8 mouse cellular contexts compared by ENCODE assay signal in genomic region chr15:25364160-25364818, GRCm38 (mm10). TPM values are rescaled to one million over a fixed set of nuclear protein-coding genes. Genes with fewer than 3 reads are reported as not detected.
DNase-seq lines count a peak whose midpoint lies in the region; ATAC-seq and TF ChIP-seq lines count a peak whose summit lies in the region.

No protein-coding gene starts in this region.

- no peaks in the 10 kb centered on the region for H3K9me3 ChIP-seq in kidney, embryonic 15.5 days (replicated peaks)
- H3K9me3 ChIP-seq in midbrain, embryonic 10.5 days (replicated peaks) = no peaks in the 10 kb centered on the region

- H3K36me3 ChIP-seq in kidney, embryonic 15.5 days = peaks cover 15% of the 10 kb centered on the region; the same call in 1 of the 2 replicates
- H3K36me3 ChIP-seq in midbrain, embryonic 10.5 days = peaks cover 37% of the 10 kb centered on the region

- WGBS in kidney, embryonic 15.5 days = 14% methylated on average over 90 of the region's 97 CpGs
- 11% methylated on average over 85 of the region's 97 CpGs for WGBS in midbrain, embryonic 10.5 days

- DNase-seq in gastrocnemius, adult 2 months = peak; percentile 27
- DNase-seq in gastrocnemius, postnatal 25 days = no peak
- DNase-seq in adrenal gland, adult 2 months = peak; percentile 35
- peak; percentile 48 for DNase-seq in midbrain, embryonic 10.5 days (ENCODE audit: low spot score)
- DNase-seq in testis, postnatal 10 days (ENCODE audit: low spot score) = peak; percentile 76
- DNase-seq in layer of hippocampus, postnatal 10 days (ENCODE audit: low spot score in 2 of 2) = no peak

- no peaks in the 10 kb centered on the region for H3K27me3 ChIP-seq in kidney, embryonic 15.5 days
- H3K27me3 ChIP-seq in midbrain, embryonic 10.5 days (ENCODE audit: low read depth, poor library complexity, severe bottlenecking) = no peaks in the 10 kb centered on the region

- peak overlapping the region; percentile 54 for H3K9ac ChIP-seq in kidney, embryonic 15.5 days

- intact Hi-C loops in gastrocnemius, adult 2 months (cut with DNase I) = no loop called here

- H3K4me1 ChIP-seq in kidney, embryonic 15.5 days = peaks cover 21% of the 10 kb centered on the region
- peaks cover 68% of the 10 kb centered on the region for H3K4me1 ChIP-seq in midbrain, embryonic 10.5 days

- no peak overlapping the region for H3K27ac ChIP-seq in gastrocnemius, adult 2 months
- no peak overlapping the region for H3K27ac ChIP-seq in kidney, embryonic 15.5 days
- H3K27ac ChIP-seq in midbrain, embryonic 10.5 days (replicated peaks) = peak overlapping the region; percentile 89

- H3K4me3 ChIP-seq in gastrocnemius, adult 2 months = peak overlapping the region; percentile 57
- H3K4me3 ChIP-seq in kidney, embryonic 15.5 days (replicated peaks) = peak overlapping the region; percentile 48
- H3K4me3 ChIP-seq in midbrain, embryonic 10.5 days = peak overlapping the region; percentile 46

- no peak for TF ChIP-seq CTCF in gastrocnemius, adult 2 months (IDR thresholded peaks at IDR 0.05)

- peak overlapping the region; percentile 77 for H3K4me2 ChIP-seq in kidney, embryonic 15.5 days

- peak; percentile 41 for ATAC-seq in granulocyte monocyte progenitor cell, adult 5-6 weeks (replicated peaks; ENCODE audit: poor library complexity, severe bottlenecking)
- peak; percentile 80 for ATAC-seq in kidney, embryonic 15.5 days (replicated peaks; ENCODE audit: low FRiP score)

RNA-seq across cellular contexts. Expression of gene Basp1, which starts 49.3 kb away (rescaled TPM):
- total RNA-seq in gastrocnemius, adult 2 months (2021) = 1 to 10 TPM; 1.4 to 3.1 TPM
- total RNA-seq in gastrocnemius, postnatal 25 days (2021) = 1 to 10 TPM; 3.7 to 3.9 TPM
- total RNA-seq in adrenal gland, adult 2 months (2021) = 1 to 10 TPM; 6.6 to 8.1 TPM
- 2.4 and 4.2 TPM in 2 replicates for polyA plus RNA-seq in adrenal gland, adult 2 months (2012; rRNA removed)
- total RNA-seq in granulocyte monocyte progenitor cell, adult 5-6 weeks (2014; fragmentation: Nextera tagmentation) = 0.39 and 2.7 TPM in 2 replicates
- total RNA-seq in granulocyte monocyte progenitor cell, adult 5-6 weeks (2017) = 2.7 and 5.2 TPM in 2 replicates
- polyA plus RNA-seq in kidney, embryonic 15.5 days (2015; fragmentation: Nextera tagmentation; extraction: Ambion mirVana) = 26.1 and 29.5 TPM in 2 replicates
- 37.6 and 53.3 TPM in 2 replicates for polyA plus RNA-seq in midbrain, embryonic 10.5 days (2016; fragmentation: Nextera tagmentation; extraction: Ambion mirVana)
- 1,000 to 10,000 TPM; 1,220 to 1,337 TPM for total RNA-seq in layer of hippocampus, postnatal 10 days (2021)

Comparison
In these comparisons a context has a peak if more than half of its experiments do, and no peak if none do; other contexts are left out.
1. DNase-seq: peak in gastrocnemius, adult 2 months (single experiment), adrenal gland, adult 2 months (single experiment), midbrain, embryonic 10.5 days (single experiment) and testis, postnatal 10 days (single experiment); none in gastrocnemius, postnatal 25 days (single experiment) and layer of hippocampus, postnatal 10 days (0 of 2).
2. RNA of gene Basp1, which starts 49.3 kb away (total RNA-seq): 1,220 to 1,337 TPM in layer of hippocampus, postnatal 10 days; 6.6 to 8.1 TPM in adrenal gland, adult 2 months, 0.39 to 5.2 TPM in granulocyte monocyte progenitor cell, adult 5-6 weeks, 3.7 to 3.9 TPM in gastrocnemius, postnatal 25 days and 1.4 to 3.1 TPM in gastrocnemius, adult 2 months; every median in the first group is over 100 times any median in the second.
3. Peak in every context shown above with its lines, with median percentiles within 50 percentile points of each other: H3K4me3 ChIP-seq.